Mouse (Mus musculus) embryonic facial prominence, embryonic 10.5 days (tissue): ENCODE data around the gene Wrap53. TPM values are rescaled to one million over a fixed set of nuclear protein-coding genes. Genes with fewer than 3 reads are reported as not detected.

Experiments
- DNase-seq: peaks from one replicate; pipeline ENCODE4 v3.0.0-alpha.2; 2017; ENCODE audit warnings: low spot score
- H3K27ac ChIP-seq: fragments of 300-500 bp; sonication (generic); replicated peaks from 2 replicates; pipeline ENCODE4 v1.5.1; 2016; ENCODE audit warnings: mild to moderate bottlenecking
- H3K27me3 ChIP-seq: fragments of 300-500 bp; sonication (generic); replicated peaks from 2 replicates; pipeline ENCODE4 v1.6.1; 2016; ENCODE audit warnings: low read depth, mild to moderate bottlenecking; ENCODE audit not compliant: poor library complexity, severe bottlenecking
- H3K36me3 ChIP-seq: fragments of 300-500 bp; sonication (generic); replicated peaks from 2 replicates; pipeline ENCODE4 v1.6.1; 2016; ENCODE audit warnings: mild to moderate bottlenecking, moderate library complexity
- H3K4me1 ChIP-seq: fragments of 300-500 bp; sonication (generic); 2 replicates; pipeline ENCODE4 v1.6.1; 2016
- H3K4me3 ChIP-seq: fragments of 300-500 bp; sonication (generic); 2 replicates; pipeline ENCODE4 v1.5.1; 2016; ENCODE audit warnings: mild to moderate bottlenecking, moderate library complexity
- H3K9me3 ChIP-seq: fragments of 300-500 bp; sonication (generic); 2 replicates; pipeline ENCODE4 v1.6.1; 2016; ENCODE audit warnings: mild to moderate bottlenecking
- WGBS: fragments of 180-500 bp; shearing (Covaris S2); methylation state at CpG from one replicate; pipeline ENCODE4 v1.1.7; 2016; 5-methylcytosine and 5-hydroxymethylcytosine counted together
- polyA plus RNA-seq: library from polyadenylated mRNA; unstranded; fragments of >200 nt; fragmentation: Nextera tagmentation; extraction: Ambion mirVana; gene quantifications from 2 replicates; pipeline ENCODE4 v1.2.1, GENCODE M21; 2016

Gene Wrap53
- polyA plus RNA-seq, 1 experiment from 2014 or later: 43.5 TPM

GRCm38 (mm10) chr11:69610899-69611298 lies 30.8 kb upstream of the Wrap53 start:
- no peak overlapping the region for H3K4me3 ChIP-seq
- no peaks in the 10 kb centered on the region for H3K9me3 ChIP-seq
- H3K36me3 ChIP-seq: no peaks in the 10 kb centered on the region
- no peak overlapping the region for H3K27ac ChIP-seq
- DNase-seq: no peak
- peaks cover 19% of the 10 kb centered on the region for H3K4me1 ChIP-seq
- 68% methylated on average over 4 of the region's 4 CpGs for WGBS
- H3K27me3 ChIP-seq: peaks cover 25% of the 10 kb centered on the region

- H3K27ac ChIP-seq: no peak overlapping the region
- H3K36me3 ChIP-seq: no peaks in the 10 kb centered on the region
- H3K4me3 ChIP-seq: no peak overlapping the region
- peaks cover 34% of the 10 kb centered on the region for H3K4me1 ChIP-seq
- no peaks in the 10 kb centered on the region for H3K9me3 ChIP-seq
- no peak for DNase-seq
- 63% methylated on average over 7 of the region's 7 CpGs for WGBS
- H3K27me3 ChIP-seq: peaks cover 26% of the 10 kb centered on the region
Measured at GRCm38 (mm10) chr11:69609416-69609815, 29.4 kb upstream of the Wrap53 start.

- Histone ChIP-seq H3K36me3 (no peaks in the 10 kb centered on the region), H3K9me3 (no peaks in the 10 kb centered on the region), H3K27me3 (peaks cover 35% of the 10 kb centered on the region), H3K27ac (no peak overlapping the region), H3K4me1 (peaks cover 38% of the 10 kb centered on the region), H3K4me3 (no peak overlapping the region)
- no peak for DNase-seq
- 85% methylated on average over 3 of the region's 3 CpGs for WGBS
Measured at GRCm38 (mm10) chr11:69608525-69608924, 28.5 kb upstream of the Wrap53 start.

- Histone ChIP-seq H3K4me3 (peak overlapping the region; percentile 74; the same call in 1 of the 2 replicates), H3K4me1 (peaks cover 37% of the 10 kb centered on the region), H3K9me3 (no peaks in the 10 kb centered on the region), H3K27me3 (peaks cover 40% of the 10 kb centered on the region), H3K27ac (no peak overlapping the region), H3K36me3 (no peaks in the 10 kb centered on the region)
- 90% methylated on average over 2 of the region's 2 CpGs for WGBS
- DNase-seq: no peak
Measured at GRCm38 (mm10) chr11:69606832-69607231, 26.8 kb upstream of the Wrap53 start.

GRCm38 (mm10) chr11:69606491-69606795 lies 26.4 kb upstream of the Wrap53 start:
- Histone ChIP-seq H3K9me3 (no peaks in the 10 kb centered on the region), H3K27me3 (peaks cover 40% of the 10 kb centered on the region), H3K36me3 (no peaks in the 10 kb centered on the region), H3K4me3 (peak overlapping the region; percentile 74), H3K27ac (peak overlapping the region; percentile 48; the same call in 1 of the 2 replicates), H3K4me1 (peaks cover 37% of the 10 kb centered on the region)
- no peak for DNase-seq
- WGBS: 67% methylated on average over 2 of the region's 2 CpGs

GRCm38 (mm10) chr11:69605726-69606490 lies 25.9 kb upstream of the Wrap53 start, which contains the start of gene Atp1b2:
TSS of gene Atp1b2 (minus strand) at chr11:69605942.
- peak; percentile 82 for DNase-seq
- H3K9me3 ChIP-seq: no peaks in the 10 kb centered on the region
- H3K27me3 ChIP-seq: peaks cover 40% of the 10 kb centered on the region
- peaks cover 40% of the 10 kb centered on the region for H3K4me1 ChIP-seq
- peak within 1 kb of the TSS; percentile 74 for H3K4me3 ChIP-seq
- 4% methylated on average over 32 of the region's 32 CpGs for WGBS
- H3K36me3 ChIP-seq: no peaks in the 10 kb centered on the region
- H3K27ac ChIP-seq: peak within 1 kb of the TSS; percentile 77

- Histone ChIP-seq H3K36me3 (no peaks in the 10 kb centered on the region), H3K4me3 (peak overlapping the region; percentile 74), H3K27me3 (peaks cover 40% of the 10 kb centered on the region), H3K27ac (peak overlapping the region; percentile 77), H3K9me3 (no peaks in the 10 kb centered on the region), H3K4me1 (peaks cover 46% of the 10 kb centered on the region)
- DNase-seq: peak; percentile 44
- WGBS: under 1% methylated on average over 73 of the region's 73 CpGs
Measured at GRCm38 (mm10) chr11:69604795-69605664, 25.0 kb upstream of the Wrap53 start.

GRCm38 (mm10) chr11:69604347-69604746 lies 24.3 kb upstream of the Wrap53 start:
- no peak for DNase-seq
- no peaks in the 10 kb centered on the region for H3K9me3 ChIP-seq
- H3K36me3 ChIP-seq: no peaks in the 10 kb centered on the region
- peaks cover 52% of the 10 kb centered on the region for H3K4me1 ChIP-seq
- 53% methylated on average over 3 of the region's 3 CpGs for WGBS
- peak overlapping the region; percentile 74 for H3K4me3 ChIP-seq
- H3K27me3 ChIP-seq: peaks cover 40% of the 10 kb centered on the region
- peak overlapping the region; percentile 77; the same call in 1 of the 2 replicates for H3K27ac ChIP-seq

- 68% methylated on average over 8 of the region's 8 CpGs for WGBS
- H3K4me3 ChIP-seq: peak overlapping the region; percentile 74; the same call in 1 of the 2 replicates
- DNase-seq: no peak
- H3K27ac ChIP-seq: no peak overlapping the region; the same call in 1 of the 2 replicates
- H3K36me3 ChIP-seq: no peaks in the 10 kb centered on the region
- H3K9me3 ChIP-seq: no peaks in the 10 kb centered on the region
- H3K27me3 ChIP-seq: peaks cover 40% of the 10 kb centered on the region
- H3K4me1 ChIP-seq: peaks cover 56% of the 10 kb centered on the region
Measured at GRCm38 (mm10) chr11:69603516-69603915, 23.5 kb upstream of the Wrap53 start.

GRCm38 (mm10) chr11:69601768-69602167 lies 21.7 kb upstream of the Wrap53 start:
- no peaks in the 10 kb centered on the region for H3K9me3 ChIP-seq
- WGBS: 89% methylated on average over 3 of the region's 3 CpGs
- no peaks in the 10 kb centered on the region for H3K36me3 ChIP-seq
- no peak for DNase-seq
- peaks cover 37% of the 10 kb centered on the region for H3K27me3 ChIP-seq
- H3K4me1 ChIP-seq: peaks cover 56% of the 10 kb centered on the region
- H3K4me3 ChIP-seq: no peak overlapping the region
- H3K27ac ChIP-seq: no peak overlapping the region

- Histone ChIP-seq H3K27me3 (peaks cover 26% of the 10 kb centered on the region), H3K4me1 (peaks cover 43% of the 10 kb centered on the region), H3K4me3 (peak overlapping the region; percentile 36), H3K9me3 (no peaks in the 10 kb centered on the region), H3K27ac (peak overlapping the region; percentile 81), H3K36me3 (peaks cover 8% of the 10 kb centered on the region; the same call in 1 of the 2 replicates)
- 10% methylated on average over 6 of the region's 6 CpGs for WGBS
- peak; percentile 74 for DNase-seq
Measured at GRCm38 (mm10) chr11:69600098-69600497, 20.0 kb upstream of the Wrap53 start.

- Histone ChIP-seq H3K4me3 (peak overlapping the region; percentile 36), H3K27me3 (peaks cover 20% of the 10 kb centered on the region), H3K9me3 (no peaks in the 10 kb centered on the region), H3K27ac (peak overlapping the region; percentile 81), H3K4me1 (peaks cover 36% of the 10 kb centered on the region), H3K36me3 (peaks cover 15% of the 10 kb centered on the region)
- WGBS: 5% methylated on average over 9 of the region's 9 CpGs
- no peak for DNase-seq
Measured at GRCm38 (mm10) chr11:69599436-69599835, 19.4 kb upstream of the Wrap53 start.
